Mouse (Mus musculus) heart, postnatal 0 days (tissue): ENCODE results near the gene Acsm5. TPM values are rescaled to one million over a fixed set of nuclear protein-coding genes. Genes with fewer than 3 reads are reported as not detected.

ENCODE experiments used
- ATAC-seq: fragments of 200-750 bp; cut with Nextera tagmentation; 2 replicates; pipeline ENCODE4 v1.8.0; 2017; ENCODE audit warnings: low read depth, moderate number of reproducible peaks, moderate library complexity; ENCODE audit not compliant: insufficient read depth
- DNase-seq: peaks from one replicate; pipeline ENCODE4 v3.0.0-alpha.2; 2016; ENCODE audit warnings: low spot score
- H3K27ac ChIP-seq: fragments of 300-500 bp; sonication (generic); 2 replicates; pipeline ENCODE4 v1.5.1; 2014; ENCODE audit warnings: low read depth, mild to moderate bottlenecking
- H3K27me3 ChIP-seq: fragments of 300-500 bp; sonication (generic); 2 replicates; pipeline ENCODE4 v1.6.1; 2014; ENCODE audit warnings: low read length, mixed read lengths; ENCODE audit not compliant: control insufficient read depth, insufficient read depth
- H3K36me3 ChIP-seq: fragments of 300-500 bp; sonication (generic); replicated peaks from 2 replicates; pipeline ENCODE4 v1.6.1; 2014; ENCODE audit warnings: low read length, mixed read lengths; ENCODE audit not compliant: control insufficient read depth, insufficient read depth
- H3K4me1 ChIP-seq: fragments of 300-500 bp; sonication (generic); 2 replicates; pipeline ENCODE4 v1.6.1; 2014; ENCODE audit warnings: antibody characterized with exemption; ENCODE audit not compliant: control insufficient read depth, insufficient read depth
- H3K4me2 ChIP-seq: fragments of 300-500 bp; sonication (generic); 2 replicates; pipeline ENCODE4 v1.6.1; 2014; ENCODE audit warnings: low read depth, mild to moderate bottlenecking, low read length, moderate library complexity
- H3K4me3 ChIP-seq: fragments of 300-500 bp; sonication (generic); 2 replicates; pipeline ENCODE4 v1.5.1; 2014; ENCODE audit warnings: low read depth, low read length
- H3K9ac ChIP-seq: fragments of 300-500 bp; sonication (generic); replicated peaks from 2 replicates; pipeline ENCODE4 v1.6.1; 2014; ENCODE audit warnings: low read depth, low read length, mixed read lengths
- H3K9me3 ChIP-seq: fragments of 300-500 bp; sonication (generic); replicated peaks from 2 replicates; pipeline ENCODE4 v1.6.1; 2016; ENCODE audit warnings: low read length; ENCODE audit not compliant: control insufficient read depth
- CTCF ChIP-seq: IDR thresholded peaks from 2 replicates; pipeline ENCODE4 v1.5.1; 2016; ENCODE audit warnings: antibody characterized with exemption, control low read depth, low read depth
- EP300 ChIP-seq: IDR thresholded peaks from 2 replicates; pipeline ENCODE4 v1.6.1; 2016; ENCODE audit warnings: antibody characterized with exemption, low read depth
- WGBS: fragments of 180-500 bp; shearing (Covaris S2); extraction: QIAGEN DNeasy Blood & Tissue Kit; methylation state at CpG from one replicate; pipeline ENCODE4 v1.1.7; 2014; 5-methylcytosine and 5-hydroxymethylcytosine counted together
- polyA plus RNA-seq: library from polyadenylated mRNA; unstranded; fragments of >200 nt; fragmentation: Nextera tagmentation; extraction: Ambion mirVana; gene quantifications from 2 replicates; pipeline ENCODE4 v1.2.1, GENCODE M21; 2015
- total RNA-seq: library from RNA; depleted of rRNA; stranded (reverse); fragments of >200 nt; gene quantifications from 2 replicates; pipeline ENCODE4 v1.2.3, GENCODE M21; 2014; ENCODE audit warnings: low replicate concordance; rRNA removed

The Acsm5 gene
- total and polyA plus RNA-seq, 2 experiments from 2014 or later = not detected

DNA sequence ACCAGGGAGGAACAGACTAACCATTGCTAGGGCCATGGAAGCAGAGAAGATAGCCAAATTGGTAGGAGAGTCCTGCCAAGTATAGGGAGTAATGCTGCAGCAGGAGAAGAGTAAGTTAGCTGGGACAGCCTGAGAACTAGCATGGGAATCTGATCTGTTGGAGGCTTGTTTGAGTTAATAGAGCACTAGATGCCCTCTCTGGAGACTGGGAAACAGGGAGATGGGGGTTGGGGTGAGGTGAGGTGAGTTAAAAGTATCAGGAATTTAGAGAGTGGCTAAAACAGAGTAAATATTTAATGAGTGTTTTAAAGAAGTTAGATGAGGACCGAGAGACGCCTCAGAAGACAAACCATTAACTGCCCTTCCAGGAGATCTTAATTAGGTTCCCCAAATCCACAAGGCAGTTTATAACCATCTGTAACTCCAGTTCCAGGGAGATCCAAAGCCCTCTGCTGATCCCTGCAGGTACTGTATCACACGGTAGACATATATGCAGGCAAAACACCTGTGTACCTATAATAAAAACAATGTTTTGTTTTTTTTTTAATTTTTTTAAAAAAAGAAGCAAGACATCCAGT, 75.4 kb downstream of the Acsm5 start:
- H3K4me1 ChIP-seq = no peaks in the 10 kb centered on the region
- DNase-seq (no peak), ATAC-seq (no peak)
- H3K27ac ChIP-seq = no peak overlapping the region
- no peak overlapping the region for H3K9ac ChIP-seq
- TF ChIP-seq CTCF = no peak
- TF ChIP-seq EP300 = no peak
- no peaks in the 10 kb centered on the region for H3K27me3 ChIP-seq
- 67% methylated on average over 3 of the region's 3 CpGs for WGBS
- H3K36me3 ChIP-seq = no peaks in the 10 kb centered on the region
- no peak overlapping the region for H3K4me3 ChIP-seq
- H3K9me3 ChIP-seq = no peaks in the 10 kb centered on the region
- H3K4me2 ChIP-seq = no peak overlapping the region

Other genes starting within 250 kb of the Acsm5 start
- gene Gp2, start 60.2 kb upstream of the Acsm5 start, total RNA-seq = not detected in 2 replicates
- gene Gp2, start 60.2 kb upstream of the Acsm5 start, polyA plus RNA-seq = 0.65 TPM in 1 of 2 replicates, not detected in the other
- gene Umod, start 40.2 kb upstream of the Acsm5 start, total RNA-seq = not detected in 2 replicates
- gene Umod, start 40.2 kb upstream of the Acsm5 start, polyA plus RNA-seq = not detected in 2 replicates
- not detected in 2 replicates for gene Pdilt, start 4.0 kb downstream of the Acsm5 start, total RNA-seq
- gene Pdilt, start 4.0 kb downstream of the Acsm5 start, polyA plus RNA-seq = not detected in 2 replicates
- gene Acsm2, start 34.9 kb downstream of the Acsm5 start, total RNA-seq = not detected in 2 replicates
- not detected in 2 replicates for gene Acsm2, start 34.9 kb downstream of the Acsm5 start, polyA plus RNA-seq
- gene Acsm1, start 87.6 kb downstream of the Acsm5 start, total RNA-seq = not detected in 2 replicates
- 0.05 and 0.48 TPM in 2 replicates for gene Acsm1, start 87.6 kb downstream of the Acsm5 start, polyA plus RNA-seq
- not detected in 2 replicates for gene Acsm4, start 170.6 kb downstream of the Acsm5 start, total RNA-seq
- gene Acsm4, start 170.6 kb downstream of the Acsm5 start, polyA plus RNA-seq = not detected in 2 replicates
- gene Thumpd1, start 201.3 kb downstream of the Acsm5 start, total RNA-seq = 15.8 and 21.1 TPM in 2 replicates
- gene Thumpd1, start 201.3 kb downstream of the Acsm5 start, polyA plus RNA-seq = 29.9 and 32.8 TPM in 2 replicates
- 0.08 TPM in 1 of 2 replicates, not detected in the other for gene Acsm3, start 241.5 kb downstream of the Acsm5 start, total RNA-seq
- not detected in 2 replicates for gene Acsm3, start 241.5 kb downstream of the Acsm5 start, polyA plus RNA-seq